Mouse (Mus musculus): Measurements from ENCODE around the gene Hykk.

DNA sequence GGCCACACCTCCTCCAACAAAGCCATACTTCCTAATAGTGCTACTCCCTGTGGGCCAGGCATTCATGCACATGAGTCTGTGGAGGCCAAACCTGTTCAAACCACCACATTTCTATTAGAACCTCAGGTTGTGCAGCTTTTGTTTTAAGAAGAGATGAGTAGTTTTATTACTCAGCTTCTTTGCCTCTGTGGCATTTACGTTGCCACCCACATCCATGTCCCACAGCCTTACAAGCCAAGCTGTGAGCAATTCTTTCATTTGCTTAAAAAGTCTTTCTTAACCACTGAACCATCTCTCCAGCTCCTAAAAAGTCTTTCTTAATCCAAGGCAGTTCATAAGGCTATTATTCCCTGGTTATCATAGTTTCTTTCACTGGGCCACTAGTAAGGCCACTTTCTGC, 38.3 kb upstream of the Hykk start:
- TF ChIP-seq CTCF (IDR thresholded peaks at IDR 0.05 in 2 of 3, conservative IDR thresholded peaks at IDR 0.05 in 1 of 3; ENCODE audit: control insufficient read depth in 1 of 3, insufficient read depth in 1 of 3, low read depth in 2 of 3, low read length in 3 of 3, poor library complexity in 1 of 3, severe bottlenecking in 1 of 3) (no peak), MAX (IDR thresholded peaks at IDR 0.05; ENCODE audit: low read length) (no peak), GATA1 (IDR thresholded peaks at IDR 0.05; ENCODE audit: low read depth, low read length) (no peak), POLR2AphosphoS2 (IDR thresholded peaks at IDR 0.05; ENCODE audit: low read length) (no peak), UBTF (IDR thresholded peaks at IDR 0.05; ENCODE audit: borderline replicate concordance, insufficient read depth, low read depth, low read length) (no peak), TCF12 (IDR thresholded peaks at IDR 0.05; ENCODE audit: low read depth, low read length) (no peak), HCFC1 (IDR thresholded peaks at IDR 0.05; ENCODE audit: low read depth, low read length) (no peak), EP300 (IDR thresholded peaks at IDR 0.05; ENCODE audit: low read depth in 1 of 2, low read length in 2 of 2) (no peak), ZNF384 (IDR thresholded peaks at IDR 0.05; ENCODE audit: low read depth, low read length) (no peak), POLR2A (IDR thresholded peaks at IDR 0.05; ENCODE audit: control insufficient read depth in 1 of 2, insufficient read depth in 1 of 2, low read depth in 1 of 2, low read length in 2 of 2, poor library complexity in 1 of 2) (no peak), USF2 (IDR thresholded peaks at IDR 0.05; ENCODE audit: borderline replicate concordance in 1 of 2, insufficient read depth in 1 of 2, low read depth in 1 of 2, low read length in 2 of 2) (no peak), E2F4 (IDR thresholded peaks at IDR 0.05; ENCODE audit: borderline replicate concordance, low read depth, low read length) (no peak), POLR2AphosphoS5 (IDR thresholded peaks at IDR 0.05; ENCODE audit: borderline replicate concordance, low read depth, low read length) (no peak), ELF1 (IDR thresholded peaks at IDR 0.05; ENCODE audit: low read depth, low read length) (no peak)
